Mouse (Mus musculus): ENCODE results near the gene Zan. TPM values are rescaled to one million over a fixed set of nuclear protein-coding genes. Genes with fewer than 3 reads are reported as not detected.

Zan gene
- polyA plus RNA-seq, 1 experiment = 0.02 TPM

- Histone ChIP-seq H3K4me3 (ENCODE audit: extremely low read depth, insufficient read depth, insufficient read length) (peak overlapping the region; percentile 58), H3K36me3 (ENCODE audit: control insufficient read depth, insufficient read depth, low read length) (no peaks in the 10 kb centered on the region), H3K27ac (ENCODE audit: insufficient read depth, low read length) (peak overlapping the region; percentile 54), H3K4me1 (ENCODE audit: control insufficient read depth, insufficient read depth, insufficient read length) (peaks cover 12% of the 10 kb centered on the region; the same call in 1 of the 2 replicates), H3K27me3 (ENCODE audit: control insufficient read depth, insufficient read depth, low read length) (no peaks in the 10 kb centered on the region)
- TF ChIP-seq CTCF (IDR thresholded peaks at IDR 0.05; ENCODE audit: extremely low read depth, insufficient read depth, insufficient read length, insufficient replicate concordance) = no peak
- TF ChIP-seq POLR2A (IDR thresholded peaks at IDR 0.05; ENCODE audit: low read depth, low read length) = no peak; the same call in 1 of the 2 replicates
- under 1% methylated on average over 19 of the region's 19 CpGs for WGBS
- DNase-seq (ENCODE audit: low read depth in 1 of 2, low spot score in 2 of 2) = peak; percentile 37 to 84
These were observed 138.6 kb downstream of the Zan start for GRCm38 (mm10) chr5:137338256-137338655.

DNA sequence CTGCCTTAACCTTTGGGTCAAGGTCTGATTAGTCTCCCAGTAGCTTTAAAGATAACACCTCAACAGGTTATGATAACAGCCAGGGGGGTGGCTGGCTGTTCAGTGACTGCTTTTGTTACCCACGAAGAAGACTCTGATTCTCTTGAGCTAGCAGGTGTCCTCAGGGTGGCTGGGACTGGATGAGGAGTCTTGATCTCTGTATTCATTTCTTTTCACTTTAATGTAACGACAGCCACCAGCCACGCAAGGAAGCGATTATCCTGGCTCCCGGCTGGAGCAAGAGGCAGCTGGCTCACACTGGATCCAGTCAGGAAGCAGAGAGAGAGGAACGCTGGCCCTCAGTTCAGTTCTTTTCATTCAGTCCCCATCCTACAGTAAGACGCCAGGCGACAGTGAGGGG is 139.7 kb downstream of the Zan start:
- Histone ChIP-seq H3K4me3 (ENCODE audit: extremely low read depth, insufficient read depth, insufficient read length) (no peak overlapping the region), H3K27me3 (ENCODE audit: control insufficient read depth, insufficient read depth, low read length) (no peaks in the 10 kb centered on the region), H3K4me1 (ENCODE audit: control insufficient read depth, insufficient read depth, insufficient read length) (peaks cover 16% of the 10 kb centered on the region; the same call in 1 of the 2 replicates), H3K27ac (ENCODE audit: insufficient read depth, low read length) (no peak overlapping the region), H3K36me3 (ENCODE audit: control insufficient read depth, insufficient read depth, low read length) (no peaks in the 10 kb centered on the region)
- DNase-seq (ENCODE audit: low read depth in 1 of 2, low spot score in 2 of 2) = no peak
- no peak for TF ChIP-seq CTCF (IDR thresholded peaks at IDR 0.05; ENCODE audit: extremely low read depth, insufficient read depth, insufficient read length, insufficient replicate concordance)
- TF ChIP-seq POLR2A (IDR thresholded peaks at IDR 0.05; ENCODE audit: low read depth, low read length) = no peak
- 92% methylated on average over 8 of the region's 8 CpGs for WGBS

GRCm38 (mm10) chr5:137335066-137335465 is 141.8 kb downstream of the Zan start:
- H3K4me1 ChIP-seq (ENCODE audit: control insufficient read depth, insufficient read depth, insufficient read length) = peaks cover 16% of the 10 kb centered on the region; the same call in 1 of the 2 replicates
- no peak overlapping the region for H3K27ac ChIP-seq (ENCODE audit: insufficient read depth, low read length)
- 92% methylated on average over 6 of the region's 6 CpGs for WGBS
- H3K36me3 ChIP-seq (ENCODE audit: control insufficient read depth, insufficient read depth, low read length) = 0 out of 2 replicates have a peak, but pooled peaks cover 1% of the 10 kb centered on the region
- H3K4me3 ChIP-seq (ENCODE audit: extremely low read depth, insufficient read depth, insufficient read length) = no peak overlapping the region
- DNase-seq (ENCODE audit: low read depth in 1 of 2, low spot score in 2 of 2) = no peak
- H3K27me3 ChIP-seq (ENCODE audit: control insufficient read depth, insufficient read depth, low read length) = no peaks in the 10 kb centered on the region
- no peak for TF ChIP-seq POLR2A (IDR thresholded peaks at IDR 0.05; ENCODE audit: low read depth, low read length)
- TF ChIP-seq CTCF (IDR thresholded peaks at IDR 0.05; ENCODE audit: extremely low read depth, insufficient read depth, insufficient read length, insufficient replicate concordance) = no peak

DNA sequence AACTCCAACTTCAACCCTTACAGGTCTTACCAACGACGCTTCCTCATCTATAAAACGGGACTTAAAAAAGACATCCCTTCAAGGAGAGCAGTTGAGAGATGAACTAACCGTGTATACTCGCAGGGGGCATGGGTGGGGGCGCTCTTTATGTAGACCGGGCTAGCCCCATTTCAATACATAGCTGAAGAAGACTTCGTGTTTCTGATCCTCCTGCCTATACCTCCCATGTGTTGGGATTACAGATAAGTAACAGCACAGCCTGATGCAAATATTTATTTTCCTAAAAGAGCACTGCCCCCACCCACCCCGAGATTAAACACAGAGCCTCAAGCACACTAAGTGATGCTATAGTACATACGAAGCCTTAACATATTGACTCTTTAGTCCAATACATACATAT is 142.5 kb downstream of the Zan start:
- Histone ChIP-seq H3K27ac (ENCODE audit: insufficient read depth, low read length) (no peak overlapping the region), H3K4me3 (ENCODE audit: extremely low read depth, insufficient read depth, insufficient read length) (no peak overlapping the region), H3K4me1 (ENCODE audit: control insufficient read depth, insufficient read depth, insufficient read length) (peaks cover 14% of the 10 kb centered on the region; the same call in 1 of the 2 replicates), H3K27me3 (ENCODE audit: control insufficient read depth, insufficient read depth, low read length) (no peaks in the 10 kb centered on the region), H3K36me3 (ENCODE audit: control insufficient read depth, insufficient read depth, low read length) (0 out of 2 replicates have a peak, but pooled peaks cover 1% of the 10 kb centered on the region)
- no peak for DNase-seq (ENCODE audit: low read depth in 1 of 2, low spot score in 2 of 2)
- WGBS = 43% methylated on average over 10 of the region's 10 CpGs
- TF ChIP-seq CTCF (IDR thresholded peaks at IDR 0.05; ENCODE audit: extremely low read depth, insufficient read depth, insufficient read length, insufficient replicate concordance) = no peak
- no peak for TF ChIP-seq POLR2A (IDR thresholded peaks at IDR 0.05; ENCODE audit: low read depth, low read length)

DNA sequence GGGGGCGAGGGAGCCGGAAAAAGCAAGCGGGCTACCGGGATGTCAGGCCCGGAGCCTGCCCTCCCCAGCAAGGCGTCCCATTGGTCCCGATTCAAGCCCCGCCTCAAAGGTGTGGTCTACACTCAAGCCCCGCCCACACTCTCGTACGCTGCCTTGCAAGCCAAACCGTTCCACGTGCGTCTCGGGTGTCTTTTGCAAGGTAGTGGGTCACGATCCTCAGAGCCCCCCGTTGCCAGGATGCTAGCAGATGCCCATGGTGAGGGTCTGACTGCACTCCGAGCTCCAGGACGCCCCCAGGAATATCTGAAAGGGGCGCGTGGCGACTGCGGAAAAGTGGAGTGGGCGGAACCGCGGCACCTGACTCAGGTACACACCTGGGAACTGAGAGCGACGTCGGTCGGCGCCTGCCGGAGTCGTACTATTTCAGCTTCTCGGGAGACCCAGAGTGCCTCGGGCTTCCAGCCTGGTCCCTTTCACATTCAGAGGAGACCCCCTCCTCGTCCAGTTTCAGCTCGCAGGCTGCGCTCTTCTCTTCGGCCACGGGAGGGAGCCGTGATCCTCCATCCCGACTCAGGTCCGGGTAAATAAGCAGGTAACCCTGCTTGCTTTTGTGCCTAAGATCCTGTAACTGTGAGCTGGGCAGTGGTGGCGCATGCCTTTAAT is 143.2 kb downstream of the Zan start, which contains the start of gene Slc12a9:
TSS of gene Slc12a9 (minus strand) at position 86 of the 663 bp plus-strand sequence.
- peak; percentile 78 to 94 for DNase-seq (ENCODE audit: low read depth in 1 of 2, low spot score in 2 of 2)
- under 1% methylated on average over 44 of the region's 44 CpGs for WGBS
- Histone ChIP-seq H3K4me3 (ENCODE audit: extremely low read depth, insufficient read depth, insufficient read length) (peak within 1 kb of the TSS; percentile 88), H3K4me1 (ENCODE audit: control insufficient read depth, insufficient read depth, insufficient read length) (peaks cover 7% of the 10 kb centered on the region; the same call in 1 of the 2 replicates), H3K36me3 (ENCODE audit: control insufficient read depth, insufficient read depth, low read length) (0 out of 2 replicates have a peak, but pooled peaks cover 1% of the 10 kb centered on the region), H3K27me3 (ENCODE audit: control insufficient read depth, insufficient read depth, low read length) (no peaks in the 10 kb centered on the region), H3K27ac (ENCODE audit: insufficient read depth, low read length) (no peak within 1 kb of the TSS; the same call in 1 of the 2 replicates)
- peak; percentile 72; the same call in 1 of the 2 replicates for TF ChIP-seq CTCF (IDR thresholded peaks at IDR 0.05; ENCODE audit: extremely low read depth, insufficient read depth, insufficient read length, insufficient replicate concordance)
- TF ChIP-seq POLR2A (IDR thresholded peaks at IDR 0.05; ENCODE audit: low read depth, low read length) = peak; percentile 45; the same call in 1 of the 2 replicates

DNA sequence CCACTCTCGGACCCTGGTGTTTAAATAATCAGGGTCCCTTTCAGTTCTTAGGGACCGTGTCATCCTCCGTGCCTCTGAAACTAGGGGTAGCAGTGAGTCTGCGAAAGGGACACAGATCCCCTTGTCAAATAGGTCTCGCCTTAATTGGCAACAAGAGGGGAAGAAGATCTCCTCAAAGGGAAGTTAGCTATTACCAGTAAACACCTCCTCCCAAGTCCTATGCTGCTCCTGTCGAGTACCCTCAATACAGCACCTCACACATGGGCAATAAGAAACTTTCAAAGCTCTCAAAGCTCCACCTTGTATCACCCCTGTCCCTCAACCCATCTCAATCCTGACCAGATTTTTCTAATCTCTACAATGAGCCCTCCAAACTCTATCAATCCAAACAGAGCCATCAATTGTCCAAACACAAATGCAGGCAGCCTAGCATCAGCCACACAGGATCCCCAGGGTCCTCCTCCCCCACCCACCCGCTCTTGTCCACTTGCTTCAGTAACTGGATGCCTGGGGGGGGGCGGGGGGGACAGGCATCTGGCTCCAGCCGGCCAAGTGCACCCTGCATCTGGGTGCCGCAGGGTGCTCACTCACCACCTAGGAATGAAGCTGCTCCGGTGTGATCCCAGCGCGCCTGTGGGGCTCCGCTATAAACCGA is 143.9 kb downstream of the Zan start:
- TF ChIP-seq POLR2A (IDR thresholded peaks at IDR 0.05; ENCODE audit: low read depth, low read length) (no peak), CTCF (IDR thresholded peaks at IDR 0.05; ENCODE audit: extremely low read depth, insufficient read depth, insufficient read length, insufficient replicate concordance) (no peak)
- 8% methylated on average over 15 of the region's 15 CpGs for WGBS
- Histone ChIP-seq H3K4me3 (ENCODE audit: extremely low read depth, insufficient read depth, insufficient read length) (peak overlapping the region; percentile 88), H3K36me3 (ENCODE audit: control insufficient read depth, insufficient read depth, low read length) (0 out of 2 replicates have a peak, but pooled peaks cover 1% of the 10 kb centered on the region), H3K27ac (ENCODE audit: insufficient read depth, low read length) (no peak overlapping the region), H3K4me1 (ENCODE audit: control insufficient read depth, insufficient read depth, insufficient read length) (peaks cover 5% of the 10 kb centered on the region; the same call in 1 of the 2 replicates), H3K27me3 (ENCODE audit: control insufficient read depth, insufficient read depth, low read length) (no peaks in the 10 kb centered on the region)
- no peak for DNase-seq (ENCODE audit: low read depth in 1 of 2, low spot score in 2 of 2)

Measured in spleen, adult 2 months (tissue).